Mouse (Mus musculus): ENCODE results near the gene Rpl36-ps4.

The Rpl36-ps4 gene

DNA sequence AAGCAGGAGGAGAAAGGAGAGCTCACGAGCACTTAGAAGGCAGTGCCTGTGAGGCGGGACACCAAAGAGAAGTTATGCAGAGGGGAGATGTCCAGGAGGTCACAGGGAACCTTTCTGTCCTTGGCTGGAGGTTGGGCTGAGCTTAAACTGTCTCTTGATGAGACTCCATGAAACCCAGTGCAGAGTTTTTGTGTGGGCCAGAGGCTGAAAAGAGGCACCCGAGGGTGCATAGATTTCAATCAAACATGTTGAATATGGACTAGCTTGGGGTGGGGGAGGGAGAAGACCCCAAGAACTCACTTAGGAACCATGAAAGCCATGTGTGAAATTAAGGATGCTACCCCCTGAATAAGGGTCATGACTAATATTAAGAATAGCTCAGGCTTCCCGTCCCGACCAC, at the start of gene Rpl36-ps4:
Rpl36-ps4 (plus strand) TSS at position 301 of the 400 bp plus-strand sequence.
- no peak for DNase-seq (ENCODE audit: low spot score)

DNA sequence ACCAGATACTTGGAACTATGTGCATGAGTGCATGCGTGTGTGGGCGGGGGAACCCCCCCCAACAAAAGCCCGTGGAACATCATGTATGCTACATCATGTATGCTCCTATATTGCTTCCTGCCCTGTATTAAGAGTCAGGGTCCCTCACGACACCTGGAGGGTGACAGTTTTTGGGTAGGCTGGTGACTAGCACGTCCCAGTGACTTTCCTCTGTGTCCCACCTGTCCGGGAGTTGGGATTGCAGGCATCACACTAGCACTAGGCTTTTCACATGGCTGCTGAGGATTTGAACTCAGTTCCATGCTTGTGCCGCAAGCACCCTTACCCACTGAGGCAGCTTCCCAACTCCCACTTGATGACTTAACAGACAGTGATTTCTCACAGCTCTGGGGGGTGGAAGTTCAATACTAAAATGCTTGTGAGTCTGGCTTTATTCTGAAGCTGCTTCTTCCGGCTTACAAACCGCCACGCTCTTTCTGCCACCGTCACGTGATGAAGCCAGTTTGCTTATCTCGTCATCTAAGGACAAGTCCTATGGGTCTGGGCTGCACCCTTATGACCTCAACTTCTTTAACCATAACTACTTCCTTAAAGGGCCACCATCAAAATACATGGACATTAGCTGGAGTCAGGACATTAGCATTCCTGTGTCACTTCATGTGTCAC, 49.2 kb upstream of the Rpl36-ps4 start:
- no peak for DNase-seq (ENCODE audit: low spot score)

DNA sequence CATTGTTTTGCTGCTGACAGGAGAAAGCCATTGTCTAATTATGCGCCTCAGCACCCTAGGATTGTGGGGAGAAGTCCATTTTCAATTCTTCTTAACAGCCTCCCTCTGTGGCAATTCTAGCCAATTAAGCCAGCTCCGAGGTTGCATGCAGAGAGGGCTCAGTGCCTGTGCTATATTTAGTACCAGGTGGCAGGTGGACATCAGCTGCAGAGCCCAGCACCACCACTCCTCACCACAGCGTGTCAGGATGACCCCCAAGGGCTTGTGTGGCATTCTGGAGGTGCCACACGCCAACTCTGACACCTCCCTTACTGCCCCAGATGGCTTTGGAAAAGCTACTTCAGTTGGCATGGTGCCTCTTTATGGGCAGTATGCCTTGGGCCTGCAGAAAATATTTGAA, 48.5 kb upstream of the Rpl36-ps4 start:
- DNase-seq (ENCODE audit: low spot score), result no peak

DNA sequence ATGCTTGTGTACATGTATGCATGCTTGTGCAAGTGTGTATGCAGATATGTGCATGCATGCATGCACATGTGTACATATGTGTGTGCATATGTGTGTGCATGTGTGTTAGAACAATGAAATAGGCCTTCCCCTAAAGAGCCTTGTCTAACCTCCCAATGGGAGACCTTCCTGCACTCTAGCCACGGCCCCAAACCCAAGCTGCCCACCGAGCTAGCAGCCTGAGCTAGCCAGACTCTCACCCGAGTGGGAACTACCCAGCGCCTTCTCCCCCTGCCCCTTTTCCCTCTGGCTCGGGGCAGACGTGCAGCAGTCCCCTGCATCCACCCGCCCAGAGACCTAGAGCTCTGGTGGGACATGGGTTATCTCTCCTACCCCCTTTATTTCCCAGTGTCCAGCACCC, 47.3 kb upstream of the Rpl36-ps4 start:
- DNase-seq (ENCODE audit: low spot score), result no peak

DNA sequence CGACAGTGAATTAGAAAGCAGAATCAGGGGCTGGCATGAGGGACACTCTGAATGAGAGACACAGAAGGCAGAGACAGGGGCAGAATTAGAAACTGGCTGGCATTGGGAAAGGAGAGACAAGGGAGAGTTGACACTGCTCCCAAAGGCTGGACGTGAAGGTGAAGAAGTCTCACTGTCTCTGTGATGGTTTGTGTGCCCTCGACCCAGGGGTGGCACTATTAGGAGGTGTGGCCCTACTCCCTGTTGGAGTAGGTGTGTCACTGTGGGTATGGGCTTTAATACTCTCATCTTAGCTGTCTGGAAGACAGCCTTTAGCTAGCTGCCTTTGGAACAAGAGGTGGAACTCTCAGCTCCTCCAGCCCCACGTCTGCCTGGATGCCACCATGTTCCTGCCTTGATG, 46.8 kb upstream of the Rpl36-ps4 start:
- no peak for DNase-seq (ENCODE audit: low spot score)

DNA sequence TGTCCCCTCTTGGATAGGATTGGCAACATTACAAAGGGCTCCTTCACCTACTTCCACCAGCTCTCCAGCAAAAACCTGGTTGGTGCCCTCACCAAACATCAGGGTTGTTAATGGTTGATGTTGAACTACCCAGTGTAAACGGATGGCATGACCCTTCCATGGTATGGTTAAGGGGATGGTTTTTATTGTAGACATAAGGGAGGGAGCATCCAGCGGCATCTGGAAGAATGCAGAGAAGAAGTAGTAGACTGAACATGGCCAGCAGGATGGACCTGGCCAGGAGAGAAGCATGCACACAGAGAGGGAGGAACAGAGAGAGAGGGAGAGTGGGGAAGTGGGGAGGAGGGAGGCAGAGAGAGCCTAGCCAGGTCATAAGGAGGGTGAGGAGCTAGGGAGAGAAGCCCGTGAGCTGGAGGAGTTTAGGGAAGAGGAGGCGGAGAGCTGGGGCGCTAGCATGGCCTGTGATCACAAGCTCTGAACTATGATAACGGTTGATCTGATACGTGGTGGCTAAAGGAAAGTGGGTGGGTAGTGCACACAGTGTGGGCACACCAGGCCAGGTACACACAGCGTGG, 45.3 kb upstream of the Rpl36-ps4 start:
- no peak for DNase-seq (ENCODE audit: low spot score)

DNA sequence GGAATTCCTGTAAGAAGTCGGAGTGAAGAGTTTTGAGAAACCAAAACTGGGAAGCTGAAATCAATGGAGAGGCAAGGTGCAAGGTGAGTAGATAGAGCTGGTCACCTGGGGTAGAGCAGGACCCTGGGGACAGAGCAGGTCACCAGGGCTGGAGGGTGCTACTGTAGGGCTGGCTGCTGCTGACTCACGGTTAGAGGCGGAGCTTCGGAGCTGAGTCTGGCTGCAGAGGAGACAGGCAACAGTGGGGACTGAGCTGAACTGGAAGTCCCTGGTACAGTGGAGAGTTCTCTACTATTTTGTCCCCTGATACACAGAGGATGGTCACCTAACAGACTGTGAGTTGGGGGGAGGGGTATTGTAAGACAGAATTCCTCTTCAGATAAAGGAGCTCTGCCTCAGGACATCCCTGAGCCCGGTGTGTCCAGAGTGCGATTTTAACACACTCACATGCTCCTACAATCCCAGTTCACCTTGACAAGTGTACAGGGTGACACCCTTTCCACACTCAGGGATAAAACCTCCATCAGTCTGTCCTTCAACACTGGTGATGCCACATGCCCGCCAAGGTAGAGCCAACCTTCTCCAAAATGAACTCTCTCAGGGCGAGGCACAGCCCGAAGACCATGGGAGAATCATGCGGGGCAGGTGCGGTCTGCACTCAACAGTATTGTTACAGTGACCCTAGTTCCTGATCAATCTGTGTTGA, 44.3 kb upstream of the Rpl36-ps4 start:
- DNase-seq (ENCODE audit: low spot score), result no peak

DNA sequence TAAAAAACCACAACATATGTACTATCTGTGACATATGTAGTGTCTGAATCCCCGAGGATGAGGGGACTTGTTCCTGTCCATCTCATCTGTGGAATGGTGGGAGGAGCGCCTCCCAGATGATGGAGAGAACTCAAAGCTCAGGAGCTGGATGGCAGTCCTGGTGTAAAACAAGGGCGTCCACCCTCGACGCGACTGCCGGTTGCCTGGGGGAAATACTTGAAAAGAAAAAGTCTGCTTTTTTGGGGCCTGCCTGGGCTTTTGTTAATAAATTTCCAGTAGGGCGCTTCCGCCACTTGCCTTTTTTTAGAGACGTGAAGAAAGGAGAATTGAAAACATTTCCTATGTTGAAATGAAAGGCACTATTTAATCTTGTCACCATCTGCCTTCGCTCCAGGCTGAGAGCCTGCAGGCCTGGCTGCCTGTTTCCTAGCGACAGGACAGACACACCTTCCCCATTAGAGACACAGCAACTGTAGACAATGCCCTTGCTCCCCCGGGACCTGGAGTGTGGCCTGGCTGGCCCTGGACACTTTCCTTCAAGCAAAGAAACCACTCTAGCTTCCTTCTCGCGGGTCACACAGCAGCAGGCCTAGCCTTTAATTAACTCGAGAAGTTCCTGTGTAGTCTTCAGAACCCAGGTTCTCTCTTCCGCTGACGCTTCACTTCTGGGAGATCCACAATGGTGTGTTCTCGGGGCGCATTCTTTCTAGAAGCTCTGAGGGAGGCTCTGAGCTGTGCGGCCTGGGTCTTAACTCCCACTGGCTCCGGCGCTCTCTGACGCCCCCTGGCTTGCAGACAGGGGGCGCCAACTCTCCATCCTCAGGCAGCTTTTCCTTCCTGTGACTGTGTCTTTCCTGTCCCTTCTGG, 43.3 kb upstream of the Rpl36-ps4 start:
- DNase-seq (ENCODE audit: low spot score), result no peak

DNA sequence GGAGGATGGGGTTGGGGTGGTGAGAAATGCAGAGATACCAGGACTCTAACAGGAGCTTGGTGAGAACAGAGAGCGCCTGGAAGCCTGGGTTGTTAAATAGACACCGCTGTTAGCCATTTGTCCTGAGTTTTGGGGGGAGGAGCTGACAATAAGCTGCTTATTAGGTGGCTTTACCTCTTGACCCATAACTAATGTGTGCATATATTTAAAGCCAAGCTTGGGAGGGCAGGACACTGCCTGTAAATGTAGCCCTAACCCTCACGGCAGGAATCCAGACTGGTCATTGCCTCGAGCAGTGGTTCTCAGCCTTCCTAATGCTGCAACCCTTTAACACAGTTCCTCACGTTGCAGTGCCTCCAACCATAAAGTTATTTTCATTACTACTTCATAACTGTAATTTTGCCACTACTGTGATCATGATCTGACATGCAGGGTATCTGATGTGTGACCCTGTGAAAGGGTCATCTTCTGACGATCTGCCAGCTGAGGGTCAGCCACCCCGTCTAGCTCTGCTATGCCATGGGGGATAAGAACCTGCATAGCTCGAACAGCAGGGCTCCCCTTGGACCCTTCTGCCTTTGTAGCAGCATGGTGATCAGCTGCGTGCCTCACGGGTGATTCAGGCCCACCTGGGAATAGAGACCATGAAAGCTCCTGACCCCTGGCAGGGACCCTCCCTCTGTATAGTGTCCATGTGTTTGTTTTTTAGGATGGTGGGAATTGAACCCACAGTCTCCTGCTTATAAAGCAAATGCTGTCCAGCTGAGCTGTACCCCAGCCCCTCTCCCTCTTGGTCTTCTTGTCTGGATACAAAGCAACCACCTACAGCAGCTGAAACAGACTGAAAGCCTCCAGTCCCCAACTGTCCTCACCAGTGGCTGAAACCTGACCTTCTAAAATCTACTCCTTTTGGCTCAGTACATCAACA, 42.0 kb upstream of the Rpl36-ps4 start:
- DNase-seq (ENCODE audit: low spot score), result no peak

DNA sequence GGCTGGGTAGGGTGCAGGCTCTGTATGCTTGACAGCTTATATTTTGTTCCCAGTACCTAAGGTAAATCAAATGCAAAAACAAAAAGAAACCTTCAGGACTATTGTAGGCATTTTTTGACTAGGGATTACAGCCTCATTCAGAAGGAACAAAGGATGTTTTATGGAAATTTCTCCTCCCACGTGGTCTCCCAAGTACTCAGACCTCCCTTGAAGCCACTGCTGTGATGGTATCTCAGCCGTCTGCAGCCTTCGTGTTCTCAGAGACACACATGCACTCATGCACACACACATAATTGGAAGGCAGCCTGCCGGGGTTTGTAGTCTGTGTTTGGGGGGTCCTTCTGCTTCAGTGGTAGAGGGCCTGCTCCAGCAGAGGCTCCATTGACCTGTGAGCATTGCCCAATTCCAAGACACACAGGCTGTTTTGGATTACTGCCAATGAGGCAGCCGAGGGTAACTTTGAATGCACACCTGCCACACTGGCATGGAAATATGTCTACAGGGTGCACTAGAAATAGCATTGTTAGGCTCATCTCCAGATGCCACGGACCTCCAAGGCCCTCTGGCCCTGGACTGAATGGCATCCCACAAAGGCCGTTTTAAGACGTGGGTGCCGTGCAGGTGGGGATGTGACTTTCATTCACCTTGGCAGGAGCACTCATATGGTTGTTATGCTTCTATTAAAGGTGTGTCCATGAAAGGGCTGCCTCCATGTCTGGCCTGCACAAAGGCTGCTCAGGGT, 41.1 kb upstream of the Rpl36-ps4 start:
- no peak for DNase-seq (ENCODE audit: low spot score)

DNA sequence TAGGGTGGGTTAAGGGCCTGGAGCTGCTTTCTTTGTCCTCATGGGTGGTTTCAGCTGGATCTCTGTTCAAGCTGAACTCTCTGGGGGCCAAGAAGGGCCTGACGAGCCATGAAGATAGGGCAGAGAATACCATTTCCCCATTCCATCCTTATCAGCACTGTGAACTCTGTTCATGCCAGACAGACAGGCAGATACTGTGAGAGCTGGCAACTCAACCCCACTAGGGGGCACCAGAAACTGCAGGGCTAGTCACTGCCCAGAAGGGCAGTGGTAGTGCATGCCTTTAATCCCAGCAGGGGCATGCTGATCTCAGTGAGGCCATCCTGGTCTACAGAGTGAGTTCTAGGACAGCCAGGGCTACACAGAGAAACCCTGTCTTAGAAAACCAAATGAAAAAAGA, 38.2 kb upstream of the Rpl36-ps4 start:
- DNase-seq (ENCODE audit: low spot score), result peak; percentile 8

DNA sequence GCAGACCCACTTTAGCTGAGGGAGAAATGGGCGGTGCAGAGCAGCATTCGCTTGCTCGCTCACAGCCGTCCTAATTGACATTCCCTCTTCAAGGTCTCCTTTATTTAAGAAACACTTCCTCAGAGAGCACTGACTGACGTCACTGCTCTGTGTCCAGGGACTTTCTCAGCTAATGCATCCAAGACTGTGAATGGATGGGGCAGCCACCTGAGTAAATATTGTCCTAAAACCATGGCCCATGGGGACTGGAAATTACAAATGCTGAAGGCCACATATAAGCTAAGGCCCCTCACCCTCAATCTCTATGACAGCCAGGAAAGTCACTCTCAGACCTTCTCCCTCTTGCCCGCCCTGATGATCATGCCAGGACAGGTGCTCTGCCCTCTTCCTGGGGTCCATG, 23.6 kb upstream of the Rpl36-ps4 start:
- no peak for DNase-seq (ENCODE audit: low spot score)

DNA sequence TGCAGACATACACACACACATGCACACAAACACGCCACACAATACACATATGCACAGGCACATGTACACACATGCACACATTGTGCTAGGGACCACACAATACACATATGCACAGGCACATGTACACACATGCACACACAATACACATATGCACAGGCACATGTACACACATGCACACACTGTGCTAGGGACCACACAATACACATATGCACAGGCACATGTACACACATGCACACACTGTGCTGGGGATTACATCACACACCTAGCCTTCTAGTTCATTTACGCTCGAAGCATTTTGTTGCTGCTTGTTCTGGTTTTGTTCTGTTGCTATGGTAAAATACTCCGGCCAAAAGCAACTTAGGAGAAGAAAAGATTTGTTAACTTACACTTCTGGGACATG, 20.1 kb upstream of the Rpl36-ps4 start:
- no peak for DNase-seq (ENCODE audit: low spot score)

DNA sequence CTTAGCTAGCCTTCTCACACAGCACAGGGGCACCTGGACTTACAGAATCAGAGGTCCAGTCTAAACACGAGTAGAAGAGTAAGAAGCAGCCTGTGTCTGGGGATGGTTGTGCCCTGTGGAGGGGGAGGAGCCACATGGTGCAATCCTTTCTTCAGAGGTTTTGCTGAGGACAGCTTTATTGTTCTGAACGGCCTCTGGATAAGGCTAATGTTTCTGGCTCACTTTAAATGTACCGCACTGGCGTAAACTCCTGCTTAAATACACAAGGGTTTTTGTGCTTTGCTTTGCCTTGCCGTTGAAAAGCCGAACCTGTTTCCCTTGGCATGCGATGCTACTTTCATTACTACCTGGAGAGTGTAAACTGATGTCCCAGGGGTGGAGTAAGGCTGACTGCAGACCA, 19.6 kb upstream of the Rpl36-ps4 start:
- no peak for DNase-seq (ENCODE audit: low spot score)

DNA sequence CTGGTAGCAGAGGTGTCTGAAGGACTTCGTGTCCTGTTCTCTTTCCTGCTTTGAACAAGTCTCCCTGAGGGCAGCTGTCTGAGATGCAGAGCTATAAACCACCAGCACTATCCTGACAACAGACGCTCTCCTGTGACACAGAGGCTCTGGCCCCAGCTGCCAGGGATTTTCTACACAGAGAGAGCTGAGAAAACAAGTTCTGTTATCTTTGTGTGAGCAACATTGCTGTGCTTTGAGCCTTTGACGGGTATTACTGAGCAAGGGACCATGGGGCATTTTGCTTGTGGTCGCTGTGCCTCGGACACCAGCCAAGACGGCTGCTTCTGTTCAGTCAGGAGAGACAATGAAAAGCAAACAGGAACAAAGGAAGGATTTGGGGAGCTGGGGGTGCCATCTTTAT, 17.6 kb upstream of the Rpl36-ps4 start:
- DNase-seq (ENCODE audit: low spot score), result no peak

DNA sequence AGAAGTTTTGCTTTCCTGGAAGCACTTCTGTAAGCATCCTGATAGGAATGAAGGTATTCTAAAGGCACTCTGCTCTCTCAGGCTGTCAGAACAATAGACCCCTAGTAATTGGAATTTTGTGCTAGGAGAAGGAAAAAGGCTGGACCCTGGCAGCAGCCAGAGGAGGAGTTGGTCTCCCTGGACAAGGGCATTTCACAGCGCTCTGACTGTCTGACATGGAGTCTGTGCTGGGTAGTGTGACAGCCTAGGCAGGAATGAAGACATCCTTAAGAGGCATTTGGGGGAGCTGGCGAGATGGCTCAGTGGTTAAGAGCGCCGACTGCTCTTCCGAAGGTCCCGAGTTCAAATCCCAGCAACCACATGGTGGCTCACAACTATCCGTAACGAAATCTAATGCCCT, 17.1 kb upstream of the Rpl36-ps4 start:
- DNase-seq (ENCODE audit: low spot score), result no peak

DNA sequence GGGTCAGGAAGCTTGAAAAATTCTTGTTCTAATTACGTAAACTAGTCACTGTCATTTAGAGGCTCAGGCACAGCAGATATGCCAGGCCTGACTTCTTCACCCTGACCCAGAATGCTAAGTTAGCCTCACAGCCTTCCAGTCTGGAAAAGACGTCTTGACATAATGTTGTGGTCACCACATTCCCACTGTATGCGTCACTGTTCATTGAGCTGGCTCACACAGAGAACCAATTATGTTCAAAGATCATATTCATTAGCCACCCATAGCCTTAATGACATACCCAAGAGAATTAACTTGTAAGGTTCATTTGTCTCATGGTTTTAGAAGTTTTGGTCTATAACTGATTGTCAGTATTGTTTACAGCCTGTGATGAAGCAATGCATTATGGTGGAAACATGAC, 5.4 kb upstream of the Rpl36-ps4 start:
- DNase-seq (ENCODE audit: low spot score), result no peak

DNA sequence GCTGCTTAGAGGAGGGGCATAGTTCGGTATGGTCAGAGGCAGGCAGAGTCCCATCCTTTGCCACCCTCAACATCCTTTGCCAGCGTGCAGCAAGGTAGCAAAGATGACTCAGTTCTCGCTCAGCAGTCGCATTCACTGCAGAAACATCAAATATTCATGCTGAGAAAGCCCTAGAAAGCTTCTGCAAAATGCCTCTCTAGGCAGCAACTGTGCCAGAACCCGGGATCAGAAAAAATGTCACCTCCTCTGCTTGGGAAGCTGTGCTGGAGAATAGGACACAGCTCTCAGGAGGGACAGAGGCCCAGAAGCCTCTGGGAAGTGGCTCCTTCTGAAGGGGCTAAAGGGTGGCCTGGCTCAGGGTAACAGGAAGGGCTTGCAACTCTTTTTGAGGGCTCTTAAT, 2.7 kb upstream of the Rpl36-ps4 start:
- no peak for DNase-seq (ENCODE audit: low spot score)

DNA sequence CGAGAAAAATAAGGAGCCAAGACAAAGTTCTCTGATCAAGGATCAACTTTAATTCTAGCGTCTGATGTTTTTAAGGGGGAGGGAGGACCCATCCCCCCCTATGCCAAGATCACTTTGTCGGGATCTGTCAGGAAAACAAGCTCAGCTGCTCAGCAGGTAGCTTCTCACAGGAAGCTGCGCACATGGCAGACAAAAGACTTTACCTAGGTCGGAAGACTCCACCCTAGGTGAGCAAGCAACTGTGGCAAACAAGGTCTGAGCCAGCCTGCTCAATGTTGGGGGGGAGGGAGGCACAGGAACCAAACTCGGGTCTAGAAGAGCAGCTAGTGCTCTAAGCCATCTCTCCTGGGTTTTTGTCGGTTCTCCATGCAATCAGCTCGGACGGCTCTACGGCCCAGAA, 13.5 kb downstream of the Rpl36-ps4 start:
- DNase-seq (ENCODE audit: low spot score), result no peak

DNA sequence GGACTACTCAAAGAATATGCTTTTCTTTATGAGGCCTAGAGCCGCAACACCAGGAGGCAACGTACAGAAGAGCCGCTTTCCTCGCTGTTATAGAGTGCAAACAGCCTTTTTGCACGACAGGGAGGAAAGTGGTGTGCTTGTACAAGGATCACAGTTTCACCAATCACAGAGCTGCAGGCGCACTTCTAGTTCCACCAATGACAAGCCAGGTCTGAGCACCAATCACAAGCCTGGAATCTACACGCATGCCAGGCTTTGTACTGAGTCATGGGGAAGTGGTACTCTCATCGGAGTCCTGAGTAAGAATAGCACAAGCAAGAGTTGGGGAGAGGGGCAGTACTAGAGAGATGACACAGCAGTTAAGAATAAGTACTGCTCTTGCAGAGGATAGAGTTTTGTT, 14.0 kb downstream of the Rpl36-ps4 start:
- DNase-seq (ENCODE audit: low spot score), result no peak

DNA sequence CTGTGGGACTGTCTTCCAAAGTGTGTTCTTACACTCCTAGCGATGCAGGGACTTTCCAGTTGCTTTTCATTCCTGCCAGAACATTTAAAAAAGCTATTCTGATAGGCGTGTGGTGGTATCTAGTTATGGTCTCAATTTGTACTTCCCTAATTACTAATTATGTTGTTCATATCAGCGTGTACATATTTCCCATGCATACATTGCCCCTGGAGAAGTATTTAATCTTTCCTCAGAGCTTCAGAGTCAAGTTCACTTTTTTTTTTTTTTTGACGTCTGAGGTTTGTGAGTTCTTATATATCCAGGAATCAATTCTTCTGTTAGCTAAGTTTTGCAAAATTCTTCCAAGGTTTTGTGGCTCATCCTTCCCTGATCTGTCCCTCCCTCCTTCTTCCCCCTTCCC, 15.4 kb downstream of the Rpl36-ps4 start:
- DNase-seq (ENCODE audit: low spot score), result no peak
